Mouse (Mus musculus) gastrocnemius, adult 8-10 months (tissue): ENCODE measurements around the gene Arid2. TPM values are rescaled to one million over a fixed set of nuclear protein-coding genes. Genes with fewer than 3 reads are reported as not detected.
A peak's percentile ranks its signal among the peaks of the same experiment; 100 is the strongest.
"Not testable (repeated sequence)": the region's sequence is repeated elsewhere in the genome, so short reads cannot be mapped to it uniquely, and the experiment has no call there.

ENCODE experiments used
- DNase-seq, 2 experiments: peaks; one replicate each; pipeline ENCODE4 v3.0.0; 2022; ENCODE audit warnings: low spot score in 2 of 2
- total RNA-seq, 4 experiments: library from RNA; stranded (reverse); gene quantifications; 2 replicates each; pipeline ENCODE4 v1.2.4; 2022

Gene Arid2
- total RNA-seq: 10 to 100 TPM; 10.2 to 12.0 (median 11.2) TPM

- DNase-seq: peak; percentile 41 to 47
These were observed at the start of gene Arid2 for GRCm38 (mm10) chr15:96287369-96287975. Gene Arid2 (plus strand): TSS chr15:96287518.

- no peak for DNase-seq
These were observed 49.2 kb upstream of the Arid2 start for GRCm38 (mm10) chr15:96238071-96238470.

- no peak for DNase-seq
These were observed 43.1 kb upstream of the Arid2 start for GRCm38 (mm10) chr15:96244171-96244570.

DNA sequence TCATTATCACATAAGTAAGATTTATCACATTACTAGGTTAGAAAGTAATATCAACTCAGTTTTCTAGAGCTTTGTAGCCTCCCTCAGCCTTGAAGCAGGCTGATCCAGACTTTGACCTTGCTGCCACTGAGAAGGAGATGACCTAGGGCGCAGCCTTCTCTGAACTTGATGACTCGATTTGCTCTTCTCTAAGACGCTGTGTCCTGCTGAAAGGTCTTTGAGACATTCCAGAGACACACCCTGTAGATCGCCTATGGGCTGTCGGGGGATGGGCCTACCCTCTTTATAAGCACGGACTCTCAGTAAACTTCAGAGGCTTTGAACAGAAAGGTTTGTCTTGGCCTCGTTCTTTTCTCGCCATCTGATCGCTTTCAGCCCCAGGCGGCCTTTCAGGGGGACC lies 42.6 kb upstream of the Arid2 start:
- not testable (repeated sequence) for DNase-seq

DNA sequence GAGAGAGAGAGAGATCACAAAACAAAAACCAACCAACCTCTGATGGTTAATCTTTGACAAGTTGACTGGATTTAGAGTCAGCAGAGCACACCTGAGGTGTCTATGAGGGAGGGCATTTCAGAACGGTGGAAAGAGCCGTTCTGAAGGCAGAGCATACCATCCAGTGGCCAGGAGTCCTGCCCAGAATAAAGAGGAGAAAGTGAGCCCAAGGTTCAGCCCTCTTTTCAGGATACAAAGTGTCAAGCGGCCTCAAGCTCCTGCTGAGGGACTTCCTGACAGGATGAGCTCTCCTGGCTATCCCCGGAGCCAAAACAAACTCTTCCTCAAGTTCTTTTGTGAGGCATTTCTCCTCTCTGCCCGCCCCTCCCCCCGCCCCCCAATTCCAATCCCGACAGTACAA lies 33.5 kb upstream of the Arid2 start:
- DNase-seq: no peak

GRCm38 (mm10) chr15:96254356-96254755 lies 33.0 kb upstream of the Arid2 start:
- no peak for DNase-seq

DNA sequence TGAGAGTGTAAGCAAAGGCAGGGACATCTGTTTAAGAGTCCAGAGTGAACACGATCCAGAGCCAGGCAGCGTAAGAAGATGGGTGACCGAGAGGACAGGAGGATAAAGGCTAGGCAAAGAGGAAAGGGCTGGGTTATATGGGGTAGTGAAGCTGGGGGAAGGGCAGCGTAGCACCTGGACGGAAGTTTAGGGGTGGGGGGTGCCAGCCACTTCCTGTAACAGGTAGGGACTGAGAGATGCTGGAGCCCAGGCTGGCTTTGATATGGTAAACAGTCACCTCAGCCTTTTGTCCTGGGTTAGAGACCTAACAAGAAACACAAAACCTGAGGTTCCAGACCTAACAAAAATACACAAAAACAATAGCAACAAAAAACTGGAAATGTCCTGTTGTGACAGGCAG lies 29.5 kb upstream of the Arid2 start:
- DNase-seq: no peak

DNA sequence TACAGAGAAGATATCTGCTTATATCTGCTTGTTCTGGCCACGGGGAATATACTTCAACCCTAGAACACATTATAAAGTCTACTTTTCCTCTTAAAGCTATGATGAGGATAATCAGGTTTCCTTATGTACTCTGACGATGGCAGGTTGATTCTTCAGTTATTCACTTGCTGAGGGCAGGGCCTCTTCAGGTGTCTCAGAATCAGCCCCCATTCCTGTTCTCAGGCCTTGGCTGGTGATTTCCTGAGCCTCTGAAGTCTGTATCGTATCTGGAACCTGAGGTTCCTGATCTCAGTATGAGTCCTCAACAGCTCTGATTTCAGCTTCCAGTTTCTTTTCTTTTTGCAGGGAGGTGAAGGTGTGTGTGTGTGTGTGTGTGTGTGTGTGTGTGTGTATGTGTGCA lies 22.7 kb upstream of the Arid2 start:
- no peak for DNase-seq

DNA sequence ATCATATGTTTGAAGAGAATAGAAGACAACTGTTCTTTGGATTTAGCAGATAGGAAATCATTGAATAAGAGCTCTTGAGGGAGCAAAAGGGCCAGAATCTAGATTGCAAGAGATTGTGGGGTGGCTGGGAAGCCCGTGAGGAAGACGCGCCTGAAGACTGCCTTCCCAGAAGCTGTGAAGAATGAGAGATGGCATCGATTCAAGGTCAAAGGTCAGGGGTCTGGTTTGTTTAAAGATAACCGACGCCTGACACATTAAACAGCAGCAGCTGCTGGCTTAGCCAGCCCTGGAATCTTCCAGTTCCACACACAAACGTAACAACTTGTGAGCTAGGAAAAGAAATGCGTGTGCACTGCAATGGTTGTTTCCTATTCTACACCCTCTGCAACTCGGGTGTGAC lies 19.4 kb upstream of the Arid2 start:
- no peak for DNase-seq

GRCm38 (mm10) chr15:96268610-96269009 lies 18.7 kb upstream of the Arid2 start:
- DNase-seq: no peak

DNA sequence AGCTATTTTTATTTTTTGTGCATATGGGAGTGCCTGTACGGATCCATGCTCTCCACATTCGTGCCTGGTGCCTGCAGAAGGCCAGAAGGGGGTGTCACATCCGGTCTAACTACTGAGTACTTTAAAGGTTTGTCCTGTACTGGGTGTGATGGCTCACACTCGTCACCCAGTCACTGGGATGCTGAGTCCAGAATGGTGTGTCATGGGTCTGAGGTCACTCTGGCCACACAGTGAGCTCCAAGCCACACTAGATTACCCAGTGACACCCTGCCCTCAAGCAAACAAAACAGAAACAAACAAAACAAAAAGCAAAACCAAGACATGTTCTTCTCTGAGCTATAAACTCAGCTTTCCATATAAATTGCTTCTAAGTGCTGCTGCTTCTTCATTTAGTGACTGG lies 17.9 kb upstream of the Arid2 start:
- DNase-seq: no peak

DNA sequence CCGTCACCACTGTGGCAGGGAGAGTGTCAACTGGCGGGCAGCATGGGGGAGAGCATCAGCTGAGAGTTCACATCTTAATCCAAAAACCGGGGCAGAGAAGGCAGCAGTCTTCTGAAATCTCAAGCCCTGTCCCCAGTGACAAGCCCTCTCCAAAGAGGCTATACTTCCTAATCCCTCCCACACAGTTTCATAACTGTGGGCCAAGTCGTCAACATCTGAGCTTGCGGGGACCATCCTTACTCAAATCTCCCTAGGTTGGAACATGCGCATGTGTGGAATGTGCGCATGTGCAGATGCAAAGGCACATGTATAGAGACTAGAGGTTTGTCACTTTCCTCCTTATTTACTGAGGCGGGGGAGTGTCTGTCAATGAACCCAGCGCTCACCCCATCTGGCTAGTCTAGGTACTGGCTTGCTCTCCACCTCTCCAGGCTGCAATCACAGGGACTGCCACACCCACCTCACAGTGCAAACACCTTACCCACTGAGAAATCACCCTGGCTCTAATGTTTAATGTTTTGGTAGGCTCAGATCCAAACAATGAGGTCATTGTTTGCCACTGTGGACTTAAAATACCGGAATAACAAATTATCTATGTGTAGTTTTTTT lies 16.9 kb upstream of the Arid2 start:
- DNase-seq: no peak

- peak in 1 of 2 experiments; percentile 11 for DNase-seq
These were observed 15.0 kb upstream of the Arid2 start for GRCm38 (mm10) chr15:96272356-96272755.

- no peak for DNase-seq
These were observed 13.0 kb upstream of the Arid2 start for GRCm38 (mm10) chr15:96274341-96274740.

GRCm38 (mm10) chr15:96275198-96275597 lies 12.1 kb upstream of the Arid2 start:
- no peak for DNase-seq

- no peak for DNase-seq
These were observed 11.4 kb upstream of the Arid2 start for GRCm38 (mm10) chr15:96275810-96276493.

GRCm38 (mm10) chr15:96277061-96277460 lies 10.3 kb upstream of the Arid2 start:
- no peak for DNase-seq

- no peak for DNase-seq
These were observed 6.1 kb upstream of the Arid2 start for GRCm38 (mm10) chr15:96281236-96281635.

DNA sequence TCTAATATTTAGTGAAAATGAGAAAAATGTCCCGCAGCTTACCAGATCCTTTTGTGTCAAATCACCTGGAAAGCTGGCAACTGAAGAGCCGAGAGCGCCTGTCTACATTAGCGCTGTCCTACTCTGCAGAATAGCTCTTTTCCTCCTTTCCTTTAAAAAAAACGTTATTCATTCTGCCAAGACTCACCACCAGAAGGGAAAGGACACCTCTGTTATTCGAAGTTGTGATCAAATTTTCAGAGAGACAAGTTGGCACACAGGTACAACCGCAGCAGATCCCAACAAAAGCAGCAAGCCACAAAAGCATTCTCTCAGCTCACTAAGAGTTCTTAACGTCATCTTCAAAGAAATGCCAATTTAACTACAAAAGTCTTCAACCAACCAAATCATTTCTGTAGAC lies 4.2 kb upstream of the Arid2 start:
- no peak for DNase-seq

DNA sequence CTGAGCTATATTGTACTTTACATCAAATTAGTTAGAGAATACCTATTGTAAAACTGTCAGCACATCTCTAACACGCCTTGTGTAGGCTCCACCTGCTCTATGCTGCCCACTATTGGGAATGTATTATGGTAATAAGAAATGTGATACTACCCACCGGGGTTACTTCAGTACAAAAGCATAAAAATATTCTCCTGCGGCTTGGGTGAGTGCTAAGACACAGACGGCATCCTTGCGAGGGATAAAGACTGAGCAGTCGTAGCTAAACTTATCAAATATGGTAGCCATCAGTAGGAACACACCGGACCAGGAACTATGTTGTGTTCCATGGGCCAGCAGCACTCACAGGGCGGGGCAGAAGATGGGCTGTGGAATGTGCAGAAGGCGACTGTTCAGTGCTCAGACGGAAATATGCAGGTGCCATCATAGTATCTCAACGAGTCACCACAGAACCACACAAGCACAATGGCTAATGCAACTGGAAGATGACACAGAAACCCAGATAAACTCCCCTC lies 3.3 kb upstream of the Arid2 start:
- DNase-seq: peak in 1 of 2 experiments; percentile 12

GRCm38 (mm10) chr15:96284711-96285322 lies 2.5 kb upstream of the Arid2 start:
- peak in 1 of 2 experiments; percentile 14 for DNase-seq
